Mouse (Mus musculus) R1 (cell line): ENCODE measurements around the gene Tnfsf15.

Experiments used
- DNase-seq: peaks from one replicate; pipeline ENCODE4 v3.0.0-alpha.2; 2018; ENCODE audit warnings: low read depth, low spot score

Gene Tnfsf15

GRCm38 (mm10) chr4:63742101-63742500 lies 2.8 kb downstream of the Tnfsf15 start:
- DNase-seq = peak; percentile 7

GRCm38 (mm10) chr4:63740761-63741160 lies 4.2 kb downstream of the Tnfsf15 start:
- DNase-seq = no peak

GRCm38 (mm10) chr4:63740001-63740400 lies 4.9 kb downstream of the Tnfsf15 start:
- no peak for DNase-seq

GRCm38 (mm10) chr4:63739524-63739923 lies 5.4 kb downstream of the Tnfsf15 start:
- DNase-seq = no peak

GRCm38 (mm10) chr4:63738364-63738997 lies 6.4 kb downstream of the Tnfsf15 start:
- DNase-seq = no peak

GRCm38 (mm10) chr4:63731299-63731698 lies 13.6 kb downstream of the Tnfsf15 start:
- DNase-seq = no peak

- DNase-seq = no peak
Observed at GRCm38 (mm10) chr4:63726727-63727126, 18.2 kb downstream of the Tnfsf15 start.

GRCm38 (mm10) chr4:63725981-63726380 lies 18.9 kb downstream of the Tnfsf15 start:
- DNase-seq = no peak

- DNase-seq = no peak
Observed at GRCm38 (mm10) chr4:63717922-63718643, 26.8 kb downstream of the Tnfsf15 start.

GRCm38 (mm10) chr4:63711886-63712285 lies 33.0 kb downstream of the Tnfsf15 start:
- DNase-seq = no peak

GRCm38 (mm10) chr4:63710431-63711220 lies 34.3 kb downstream of the Tnfsf15 start:
- DNase-seq = peak; percentile 8

GRCm38 (mm10) chr4:63706279-63706971 lies 38.5 kb downstream of the Tnfsf15 start:
- no peak for DNase-seq

GRCm38 (mm10) chr4:63704232-63704631 lies 40.7 kb downstream of the Tnfsf15 start:
- no peak for DNase-seq

- DNase-seq = no peak
Observed at GRCm38 (mm10) chr4:63703686-63704085, 41.2 kb downstream of the Tnfsf15 start.

- DNase-seq = no peak
Observed at GRCm38 (mm10) chr4:63702006-63702704, 42.8 kb downstream of the Tnfsf15 start.

- DNase-seq = no peak
Observed at GRCm38 (mm10) chr4:63699749-63700148, 45.2 kb downstream of the Tnfsf15 start.

- no peak for DNase-seq
Observed at GRCm38 (mm10) chr4:63696921-63697320, 48.0 kb downstream of the Tnfsf15 start.

GRCm38 (mm10) chr4:63692351-63692750 lies 52.6 kb downstream of the Tnfsf15 start:
- no peak for DNase-seq

- DNase-seq = no peak
Observed at GRCm38 (mm10) chr4:63687429-63687828, 57.5 kb downstream of the Tnfsf15 start.

GRCm38 (mm10) chr4:63686157-63686556 lies 58.8 kb downstream of the Tnfsf15 start:
- peak; percentile 35 for DNase-seq

GRCm38 (mm10) chr4:63685253-63685525 lies 59.7 kb downstream of the Tnfsf15 start:
- no peak for DNase-seq
